Mouse (Mus musculus): ENCODE results near the gene Gja4.

DNA sequence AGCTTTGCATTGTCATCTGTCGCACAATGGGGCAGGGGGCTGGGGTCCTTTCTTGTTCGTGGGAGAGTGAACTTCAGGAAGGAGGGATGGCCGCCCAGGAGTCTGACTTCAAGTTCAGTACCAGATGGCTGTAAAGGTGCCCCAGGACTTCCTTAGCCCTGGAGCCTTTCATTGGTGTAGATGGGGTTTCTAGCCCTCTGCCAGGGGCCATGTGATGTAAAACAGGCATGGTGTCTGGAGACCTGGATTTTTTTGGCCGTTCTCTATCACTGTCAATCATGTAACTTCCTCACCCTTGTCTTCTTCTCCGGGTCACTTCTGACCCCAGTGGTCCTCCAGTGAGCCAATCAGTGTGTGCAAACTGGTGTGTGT, 49.7 kb downstream of the Gja4 start:
- TF ChIP-seq CTCF (IDR thresholded peaks at IDR 0.05; ENCODE audit: extremely low read depth, insufficient read depth, low read length), result no peak
- TF ChIP-seq POLR2A (IDR thresholded peaks at IDR 0.05; ENCODE audit: extremely low read depth, insufficient read depth, low read length), result no peak
